Mouse (Mus musculus): Measurements from ENCODE around the gene 9130230L23Rik. TPM values are rescaled to one million over a fixed set of nuclear protein-coding genes. Genes with fewer than 3 reads are reported as not detected.
A peak's percentile ranks its signal among the peaks of the same experiment; 100 is the strongest.

The 9130230L23Rik gene
- 0.42 and 0.65 TPM in 2 replicates for polyA plus RNA-seq (2015; fragmentation: Nextera tagmentation; extraction: Ambion mirVana)

DNA sequence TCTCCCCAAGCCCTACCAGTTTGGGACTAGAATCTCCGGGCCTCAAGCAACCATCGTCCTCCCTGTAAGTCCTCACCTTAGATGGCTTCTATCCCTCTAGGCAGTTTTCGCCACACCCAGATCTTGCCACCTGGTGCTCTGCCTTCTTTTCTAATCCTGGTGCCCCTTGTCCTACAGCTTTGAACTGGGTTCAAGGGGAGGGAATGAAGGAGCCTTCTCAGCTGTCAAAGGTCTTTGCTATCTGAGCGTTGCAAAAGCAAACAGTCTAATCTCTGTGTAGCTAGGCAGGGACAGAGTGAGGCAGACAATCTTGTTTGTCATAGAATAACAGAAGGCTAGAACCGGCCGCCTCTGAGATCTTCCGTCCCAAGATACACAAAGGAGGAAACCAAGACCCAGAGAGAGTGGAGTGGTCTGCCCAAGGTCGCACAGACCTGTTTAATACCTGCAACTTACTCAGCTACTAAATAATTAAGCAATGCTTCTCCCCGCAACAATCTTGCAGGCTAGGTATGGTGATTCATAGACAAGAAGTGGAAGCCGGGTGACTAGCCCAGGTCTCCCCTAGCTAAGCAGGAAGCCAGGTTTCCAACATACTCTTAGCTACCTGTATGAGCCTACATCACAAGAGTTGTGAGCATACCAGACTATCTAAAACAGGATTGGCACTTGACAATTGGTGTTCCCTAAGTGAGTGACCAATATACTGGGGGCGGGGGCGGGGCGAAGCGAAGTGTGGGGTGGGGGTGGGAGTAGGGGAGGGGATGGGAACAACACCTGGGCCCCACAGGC is at the start of gene 9130230L23Rik:
Gene 9130230L23Rik, minus strand, starts transcription at position 152 of the 792 bp plus-strand sequence.
- Histone ChIP-seq H3K27me3 (no peaks in the 10 kb centered on the region), H3K4me3 (replicated peaks) (no peak within 1 kb of the TSS), H3K4me1 (peaks cover 27% of the 10 kb centered on the region), H3K4me2 (peak within 1 kb of the TSS; percentile 27; the same call in 1 of the 2 replicates), H3K27ac (peak within 1 kb of the TSS; percentile 82), H3K9me3 (replicated peaks) (no peaks in the 10 kb centered on the region), H3K36me3 (no peaks in the 10 kb centered on the region), H3K9ac (no peak within 1 kb of the TSS)
- 65% methylated on average over 14 of the region's 14 CpGs for WGBS
- no peak for ATAC-seq (replicated peaks; ENCODE audit: low FRiP score)

DNA sequence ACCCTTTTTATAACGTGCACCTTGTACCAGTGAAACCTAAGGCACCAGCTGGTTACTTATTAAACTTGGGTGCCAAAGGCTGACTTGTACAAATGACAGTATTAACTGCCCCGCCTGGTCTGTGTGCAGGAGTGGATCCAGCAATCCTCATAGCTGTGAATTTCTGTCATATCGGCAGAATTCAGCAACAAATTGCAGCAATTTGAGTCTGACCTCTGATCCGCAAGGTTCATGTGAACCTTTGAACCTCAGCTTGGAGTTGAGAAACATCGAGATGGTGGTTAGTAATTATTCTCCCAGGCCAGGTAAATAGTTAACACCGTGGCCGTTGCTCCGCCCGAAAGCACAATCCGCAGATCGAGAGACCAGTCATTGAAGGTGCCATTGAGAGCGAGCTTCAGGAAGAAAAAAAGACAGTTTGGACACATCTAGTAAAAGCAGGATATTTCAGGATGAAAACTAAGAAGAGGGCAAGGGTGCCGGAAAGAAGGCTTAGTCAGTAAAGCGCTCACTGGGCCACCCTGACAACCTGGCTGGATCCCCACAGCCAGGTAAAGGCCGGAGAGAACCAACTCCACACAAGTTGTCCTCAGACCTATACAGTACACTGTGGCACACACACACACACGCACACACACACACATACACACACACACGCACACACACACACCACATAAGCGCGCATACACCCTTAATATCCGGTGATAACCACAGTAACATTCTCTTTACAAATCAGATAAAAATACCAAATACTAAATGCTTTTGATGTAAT is 48.9 kb upstream of the 9130230L23Rik start:
- no peak overlapping the region for H3K9ac ChIP-seq

DNA sequence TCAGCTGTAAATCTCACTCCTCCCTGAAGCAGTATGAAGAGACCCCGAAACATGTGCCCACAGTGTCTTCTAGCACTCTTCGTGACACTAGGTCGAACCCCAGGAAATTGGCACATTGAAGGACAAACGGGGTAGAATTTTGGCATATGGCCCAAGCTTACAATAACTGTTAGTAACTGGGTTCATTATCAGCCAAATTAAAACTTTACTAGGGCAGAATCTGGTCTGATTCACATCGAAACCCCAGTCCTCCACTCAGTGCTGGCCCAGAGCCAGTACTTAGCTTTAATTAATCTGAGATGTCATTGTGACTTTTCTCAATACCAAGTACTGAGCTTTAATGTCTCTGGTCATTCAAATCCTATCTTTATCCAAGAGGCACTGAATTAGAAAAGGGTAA is 46.8 kb upstream of the 9130230L23Rik start:
- Histone ChIP-seq H3K36me3 (no peaks in the 10 kb centered on the region), H3K27ac (peak overlapping the region; percentile 7; the same call in 1 of the 2 replicates), H3K4me2 (0 out of 2 replicates have a peak overlapping the region, but pooled peaks have one; percentile 0), H3K4me3 (replicated peaks) (no peak overlapping the region), H3K9ac (no peak overlapping the region), H3K9me3 (replicated peaks) (no peaks in the 10 kb centered on the region), H3K4me1 (peaks cover 21% of the 10 kb centered on the region), H3K27me3 (no peaks in the 10 kb centered on the region)
- 79% methylated on average over 5 of the region's 5 CpGs for WGBS
- ATAC-seq (replicated peaks; ENCODE audit: low FRiP score) = no peak

More for the DNA sequence above, 48.9 kb upstream of the 9130230L23Rik start:
- Histone ChIP-seq H3K27ac (peak overlapping the region; percentile 92), H3K36me3 (no peaks in the 10 kb centered on the region), H3K9me3 (replicated peaks) (no peaks in the 10 kb centered on the region), H3K4me2 (peak overlapping the region; percentile 34), H3K4me3 (replicated peaks) (peak overlapping the region; percentile 30), H3K27me3 (no peaks in the 10 kb centered on the region), H3K4me1 (peaks cover 18% of the 10 kb centered on the region)
- ATAC-seq (replicated peaks; ENCODE audit: low FRiP score) = peak; percentile 93
- 68% methylated on average over 20 of the region's 20 CpGs for WGBS

DNA sequence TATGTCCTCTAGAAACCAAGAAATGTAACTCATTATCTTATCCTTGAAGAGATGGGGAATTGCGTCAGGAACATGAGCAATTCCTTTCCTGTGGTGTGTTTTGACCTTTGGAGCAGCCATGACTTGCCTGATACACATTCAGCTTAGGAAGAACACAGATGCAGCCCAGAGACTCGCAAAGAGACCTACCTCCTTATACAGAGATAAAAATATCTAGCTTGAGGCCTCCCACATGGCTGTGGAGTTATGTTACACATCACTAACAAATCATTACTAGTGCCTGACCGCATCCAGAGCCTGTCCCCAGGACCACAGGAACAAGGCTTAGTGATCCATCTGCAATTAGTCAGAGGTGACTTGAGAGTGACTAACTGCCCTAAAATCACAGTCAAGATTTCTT is 42.3 kb upstream of the 9130230L23Rik start:
- Histone ChIP-seq H3K4me2 (no peak overlapping the region), H3K4me1 (peaks cover 27% of the 10 kb centered on the region), H3K27me3 (no peaks in the 10 kb centered on the region), H3K9me3 (replicated peaks) (no peaks in the 10 kb centered on the region), H3K36me3 (no peaks in the 10 kb centered on the region), H3K9ac (no peak overlapping the region), H3K27ac (no peak overlapping the region), H3K4me3 (replicated peaks) (no peak overlapping the region)
- 37% methylated on average over 3 of the region's 3 CpGs for WGBS
- ATAC-seq (replicated peaks; ENCODE audit: low FRiP score) = no peak

DNA sequence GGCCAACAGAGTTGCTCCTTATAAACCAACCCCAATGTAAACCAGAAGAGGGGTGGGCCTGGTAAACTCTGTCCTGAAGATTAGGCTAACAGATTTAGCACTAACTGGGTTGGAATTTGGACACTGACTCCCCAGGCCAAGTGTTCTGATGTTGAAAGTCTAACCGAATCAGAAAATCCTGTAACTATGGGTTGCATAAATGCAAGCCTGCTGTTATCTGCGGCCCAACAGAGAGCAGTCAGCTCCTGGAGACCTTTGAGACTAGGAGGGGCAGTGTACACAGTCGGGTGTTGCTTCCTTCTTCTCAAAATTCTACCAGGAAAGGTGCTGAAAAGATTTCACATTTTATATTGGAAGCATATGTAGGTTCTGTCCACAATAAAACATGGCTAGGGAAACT is 39.8 kb upstream of the 9130230L23Rik start:
- Histone ChIP-seq H3K27ac (peak overlapping the region; percentile 78), H3K36me3 (no peaks in the 10 kb centered on the region), H3K9me3 (replicated peaks) (no peaks in the 10 kb centered on the region), H3K4me2 (no peak overlapping the region), H3K27me3 (no peaks in the 10 kb centered on the region), H3K9ac (no peak overlapping the region), H3K4me3 (replicated peaks) (no peak overlapping the region), H3K4me1 (peaks cover 24% of the 10 kb centered on the region)
- no peak for ATAC-seq (replicated peaks; ENCODE audit: low FRiP score)
- WGBS = 76% methylated on average over 3 of the region's 3 CpGs

DNA sequence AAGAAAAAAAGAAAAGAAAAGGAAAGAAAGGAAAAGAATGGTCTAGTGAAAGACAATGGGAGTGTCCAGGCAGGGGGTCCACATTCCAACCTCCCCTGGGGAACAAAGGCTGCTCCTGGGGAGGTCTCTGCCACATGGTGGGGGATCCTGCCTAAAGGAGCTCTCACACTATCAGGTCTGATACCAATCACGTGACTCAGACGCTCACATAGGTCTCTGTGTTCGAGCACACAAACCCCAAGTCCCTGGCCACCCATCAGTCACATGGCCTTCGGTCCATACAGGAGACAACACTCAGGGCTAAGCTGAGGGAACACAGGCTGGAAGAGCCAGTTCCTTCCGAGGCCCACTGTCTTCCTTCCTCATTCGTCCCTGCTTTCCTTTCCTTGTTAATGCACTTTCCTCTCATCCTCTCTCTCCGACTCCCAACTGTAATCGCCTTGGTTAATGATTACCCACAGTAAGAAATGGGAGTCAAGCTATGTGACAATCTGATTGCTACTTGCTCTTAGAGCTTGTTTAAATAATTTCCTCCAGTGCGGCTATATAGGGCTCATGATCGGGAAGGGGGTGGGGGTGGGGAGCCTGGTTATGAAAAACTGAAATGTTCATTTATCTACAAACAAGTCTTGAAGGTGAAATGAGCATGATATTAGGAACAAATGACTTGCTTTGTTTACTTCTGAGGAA is 38.7 kb upstream of the 9130230L23Rik start:
- H3K4me1 ChIP-seq = peaks cover 24% of the 10 kb centered on the region
- no peaks in the 10 kb centered on the region for H3K27me3 ChIP-seq
- H3K4me3 ChIP-seq (replicated peaks) = no peak overlapping the region
- peak overlapping the region; percentile 85 for H3K27ac ChIP-seq
- H3K4me2 ChIP-seq = peak overlapping the region; percentile 26; the same call in 1 of the 2 replicates
- no peaks in the 10 kb centered on the region for H3K9me3 ChIP-seq (replicated peaks)
- H3K9ac ChIP-seq = no peak overlapping the region
- no peaks in the 10 kb centered on the region for H3K36me3 ChIP-seq
- ATAC-seq (replicated peaks; ENCODE audit: low FRiP score) = peak; percentile 68
- 52% methylated on average over 10 of the region's 10 CpGs for WGBS

DNA sequence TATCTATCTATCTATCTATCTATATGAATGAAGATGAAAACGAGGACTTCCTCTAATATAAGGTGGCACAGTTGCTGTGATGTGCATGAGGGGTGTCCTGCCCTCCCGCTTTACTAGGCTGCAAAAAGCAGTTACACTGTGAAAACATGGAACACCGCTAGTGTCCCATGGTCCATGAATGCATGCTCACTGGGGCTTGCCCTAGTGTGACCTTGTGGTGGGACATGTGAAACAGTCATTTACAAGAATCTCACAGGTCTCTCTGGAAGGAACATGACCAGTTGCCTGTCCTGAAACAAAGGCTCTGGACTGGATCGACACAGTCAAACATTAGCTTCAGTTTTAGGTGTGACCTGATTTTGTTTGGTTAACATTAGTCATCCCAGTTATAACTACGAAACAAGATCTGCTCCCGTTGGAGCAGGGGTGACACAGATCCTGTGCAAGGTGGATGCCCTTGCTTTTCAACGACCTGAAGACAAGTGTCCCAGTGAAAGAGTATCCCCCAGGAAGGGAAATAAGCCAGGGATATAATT is 36.7 kb upstream of the 9130230L23Rik start:
- Histone ChIP-seq H3K9me3 (replicated peaks) (no peaks in the 10 kb centered on the region), H3K4me1 (peaks cover 26% of the 10 kb centered on the region), H3K4me2 (no peak overlapping the region), H3K27ac (0 out of 2 replicates have a peak overlapping the region, but pooled peaks have one; percentile 56), H3K27me3 (no peaks in the 10 kb centered on the region), H3K36me3 (no peaks in the 10 kb centered on the region), H3K9ac (no peak overlapping the region), H3K4me3 (replicated peaks) (no peak overlapping the region)
- WGBS = 61% methylated on average over 7 of the region's 7 CpGs
- peak; percentile 34; the same call in 1 of the 2 replicates for ATAC-seq (replicated peaks; ENCODE audit: low FRiP score)

DNA sequence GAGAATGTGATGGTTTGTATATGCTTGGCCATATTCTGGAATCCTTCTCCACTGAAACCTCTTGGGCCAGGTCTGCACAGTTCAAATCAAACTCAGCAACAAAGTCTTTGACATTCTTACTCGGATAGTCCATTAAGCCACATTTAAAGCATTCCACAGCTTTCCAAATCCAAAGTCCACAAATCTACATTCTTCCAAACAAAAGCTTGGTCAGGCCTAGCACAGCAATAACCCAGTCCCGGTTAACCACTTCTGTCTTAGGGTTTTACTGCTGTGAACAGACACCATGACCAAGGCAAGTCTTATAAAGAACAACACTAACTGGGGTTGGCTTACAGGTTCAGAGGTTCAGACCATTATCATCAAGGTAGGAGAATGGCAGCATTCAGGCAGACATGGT is 35.7 kb upstream of the 9130230L23Rik start:
- Histone ChIP-seq H3K4me3 (replicated peaks) (no peak overlapping the region), H3K4me2 (no peak overlapping the region), H3K27ac (no peak overlapping the region), H3K4me1 (peaks cover 27% of the 10 kb centered on the region), H3K9me3 (replicated peaks) (no peaks in the 10 kb centered on the region), H3K9ac (no peak overlapping the region), H3K27me3 (no peaks in the 10 kb centered on the region), H3K36me3 (no peaks in the 10 kb centered on the region)
- ATAC-seq (replicated peaks; ENCODE audit: low FRiP score) = no peak
- 87% methylated on average over 2 of the region's 2 CpGs for WGBS

DNA sequence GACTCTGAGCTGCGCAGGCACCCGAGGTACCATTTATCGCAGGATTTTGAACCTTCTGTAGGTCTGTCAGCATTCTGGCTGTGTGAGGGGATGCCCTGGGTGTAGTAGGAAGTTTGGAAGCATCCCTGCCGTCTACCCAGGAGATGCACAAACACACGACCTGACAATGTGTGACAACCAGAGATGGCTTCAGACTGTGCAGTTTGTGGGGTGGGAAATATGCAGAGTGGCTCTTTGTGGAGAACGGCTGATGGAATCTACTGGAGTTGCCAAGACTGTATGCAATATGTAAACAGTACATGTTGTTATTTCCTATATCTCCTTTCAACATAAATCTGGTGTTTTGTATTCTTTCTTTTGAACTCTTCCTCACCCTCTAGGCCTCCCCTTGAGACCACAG is 33.0 kb upstream of the 9130230L23Rik start:
- Histone ChIP-seq H3K4me1 (peaks cover 32% of the 10 kb centered on the region), H3K27me3 (no peaks in the 10 kb centered on the region), H3K4me2 (no peak overlapping the region), H3K9ac (no peak overlapping the region), H3K36me3 (no peaks in the 10 kb centered on the region), H3K4me3 (replicated peaks) (no peak overlapping the region), H3K9me3 (replicated peaks) (no peaks in the 10 kb centered on the region), H3K27ac (no peak overlapping the region)
- 75% methylated on average over 6 of the region's 6 CpGs for WGBS
- ATAC-seq (replicated peaks; ENCODE audit: low FRiP score) = no peak

DNA sequence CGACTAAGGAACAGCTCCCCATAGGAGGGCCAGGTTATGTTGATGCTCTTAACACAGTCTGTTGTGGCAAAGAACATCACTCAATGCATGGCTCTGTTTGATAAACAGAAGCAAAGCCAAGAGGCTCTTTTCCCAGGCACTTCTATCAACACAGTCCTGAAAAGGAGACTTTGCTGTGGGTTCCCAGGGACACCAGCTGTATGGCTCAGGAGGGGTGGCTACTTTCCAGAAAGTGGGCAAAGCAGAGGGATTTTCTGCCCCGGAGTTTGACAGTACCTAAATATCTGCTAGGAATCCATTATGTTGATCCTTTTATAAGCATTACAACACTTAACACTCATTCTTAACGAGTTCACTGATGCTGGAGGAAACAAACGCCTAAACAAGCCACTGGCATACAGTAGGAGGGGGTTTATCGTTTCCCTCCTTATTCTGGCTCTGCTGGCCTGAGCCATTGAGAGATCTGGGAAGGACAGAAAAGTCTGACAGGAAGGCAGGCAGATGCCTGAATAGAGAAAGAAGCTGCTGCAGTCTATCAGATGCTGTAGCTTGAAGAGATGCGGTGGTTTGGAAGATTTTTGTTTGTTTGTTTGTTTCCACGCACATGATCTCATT is 32.5 kb upstream of the 9130230L23Rik start:
- WGBS = 67% methylated on average over 7 of the region's 7 CpGs
- H3K9ac ChIP-seq = no peak overlapping the region; the same call in 1 of the 2 replicates
- H3K9me3 ChIP-seq (replicated peaks) = no peaks in the 10 kb centered on the region
- H3K4me3 ChIP-seq (replicated peaks) = no peak overlapping the region
- no peak overlapping the region for H3K27ac ChIP-seq
- peaks cover 32% of the 10 kb centered on the region for H3K4me1 ChIP-seq
- no peaks in the 10 kb centered on the region for H3K36me3 ChIP-seq
- H3K27me3 ChIP-seq = no peaks in the 10 kb centered on the region
- H3K4me2 ChIP-seq = no peak overlapping the region
- ATAC-seq (replicated peaks; ENCODE audit: low FRiP score) = no peak

All from kidney, embryonic 15.5 days (tissue).